Mouse (Mus musculus): ENCODE measurements around the gene Zfp426.
A peak's percentile ranks its signal among the peaks of the same experiment; 100 is the strongest.

The Zfp426 gene

GRCm38 (mm10) chr9:20492527-20493233 is at the start of gene Zfp426:
Zfp426 (minus strand) TSS chr9:20492746.
- peak; percentile 82 for DNase-seq

- no peak for DNase-seq
Observed at GRCm38 (mm10) chr9:20536598-20536997, 44.1 kb upstream of the Zfp426 start.

GRCm38 (mm10) chr9:20534326-20534926 is 41.9 kb upstream of the Zfp426 start:
- no peak for DNase-seq

DNA sequence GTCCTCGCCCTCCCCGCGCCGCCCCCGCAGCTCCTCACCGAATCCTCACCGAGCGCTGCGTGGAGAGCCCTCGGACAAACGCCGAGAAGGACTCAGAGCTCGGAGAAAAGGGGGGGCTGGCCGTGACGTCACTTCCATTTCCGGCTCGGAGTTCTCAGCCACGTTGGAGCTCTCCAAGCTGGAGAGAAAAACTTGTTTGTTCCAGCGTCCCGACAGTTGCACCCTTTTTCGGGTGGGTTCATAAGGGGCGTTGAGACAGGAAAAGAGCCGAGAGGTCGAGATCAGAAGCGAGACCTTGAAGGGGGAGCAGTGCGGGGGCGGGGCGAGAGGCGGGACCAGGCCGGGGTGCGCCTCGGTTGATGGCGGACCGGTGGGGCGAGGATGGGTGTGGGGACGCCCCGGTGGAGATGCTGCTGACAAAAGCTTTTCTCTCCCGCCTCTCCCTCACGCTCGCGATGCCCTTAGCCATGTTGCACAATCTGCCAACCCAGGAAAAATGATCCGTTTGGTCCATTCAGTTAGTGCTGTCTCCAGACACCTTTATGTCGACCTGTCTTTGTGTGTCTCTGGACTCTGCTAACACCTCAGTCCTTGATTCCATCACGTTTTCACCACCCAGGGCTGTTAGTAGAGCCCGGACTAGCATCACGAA is 28.9 kb upstream of the Zfp426 start, which contains the start of gene Zfp266:
Gene Zfp266, minus strand, starts transcription at position 112 of the 652 bp plus-strand sequence.
- peak; percentile 94 for DNase-seq

GRCm38 (mm10) chr9:20520531-20521210 is 28.1 kb upstream of the Zfp426 start:
- no peak for DNase-seq

DNA sequence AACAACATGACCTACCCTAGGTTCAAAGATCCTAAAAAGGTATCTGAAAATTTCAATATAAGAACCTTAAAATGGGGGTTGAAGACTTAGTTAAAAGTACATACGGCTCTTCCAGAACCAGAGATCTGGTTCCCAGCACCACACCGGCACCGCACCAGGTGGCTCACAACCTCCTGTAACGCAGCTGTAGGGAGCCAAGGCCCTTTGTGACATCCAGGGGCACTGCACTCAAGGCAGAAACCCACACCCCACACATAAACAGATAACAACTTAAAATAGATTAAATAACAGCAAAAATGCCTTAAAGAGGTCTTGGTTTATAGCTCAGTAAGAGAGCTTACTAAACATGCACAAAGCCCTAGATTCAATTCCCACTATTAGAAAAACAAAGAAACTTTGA is 27.4 kb upstream of the Zfp426 start:
- no peak for DNase-seq

DNA sequence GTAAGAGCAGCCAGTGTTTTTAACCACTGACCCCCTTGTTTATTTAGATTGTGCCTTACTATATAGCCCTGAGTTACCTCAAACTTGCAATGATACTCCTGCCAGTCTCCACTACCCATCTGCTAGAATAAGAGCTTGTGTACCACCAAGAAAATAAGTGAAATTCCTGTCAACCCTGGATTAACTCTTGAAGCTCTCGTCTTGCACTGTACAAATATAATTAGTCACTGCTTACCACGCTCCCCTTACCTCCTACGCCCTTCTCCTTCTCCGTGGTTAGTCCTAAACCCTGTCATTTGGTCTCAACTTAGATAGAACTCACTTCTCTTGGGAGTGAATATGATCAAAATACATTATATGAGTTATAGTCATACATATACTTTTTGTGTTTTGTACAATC is 26.2 kb upstream of the Zfp426 start:
- no peak for DNase-seq

GRCm38 (mm10) chr9:20517727-20518126 is 25.2 kb upstream of the Zfp426 start:
- DNase-seq = no peak

DNA sequence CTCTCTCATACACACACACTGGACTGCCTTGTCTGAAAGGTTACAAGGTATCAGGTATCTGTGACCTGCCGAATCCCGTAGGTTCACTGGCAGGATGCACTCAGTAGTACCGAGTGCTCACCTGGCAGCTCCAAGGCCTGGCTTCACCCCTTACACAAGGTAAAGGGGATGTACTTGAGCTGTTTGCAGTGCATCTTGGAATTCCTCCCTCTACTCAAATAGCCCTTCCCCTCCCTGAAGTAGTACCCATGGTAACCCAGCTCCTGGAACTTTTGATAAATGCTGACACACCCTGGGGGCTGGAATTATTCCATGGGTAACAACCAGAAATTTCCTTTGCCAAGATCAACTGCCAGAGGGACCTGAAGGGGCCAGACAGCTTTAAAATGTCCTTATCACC is 21.5 kb upstream of the Zfp426 start:
- DNase-seq = no peak

- no peak for DNase-seq
Observed at GRCm38 (mm10) chr9:20512714-20513113, 20.2 kb upstream of the Zfp426 start.

GRCm38 (mm10) chr9:20511645-20512044 is 19.1 kb upstream of the Zfp426 start:
- DNase-seq = no peak

DNA sequence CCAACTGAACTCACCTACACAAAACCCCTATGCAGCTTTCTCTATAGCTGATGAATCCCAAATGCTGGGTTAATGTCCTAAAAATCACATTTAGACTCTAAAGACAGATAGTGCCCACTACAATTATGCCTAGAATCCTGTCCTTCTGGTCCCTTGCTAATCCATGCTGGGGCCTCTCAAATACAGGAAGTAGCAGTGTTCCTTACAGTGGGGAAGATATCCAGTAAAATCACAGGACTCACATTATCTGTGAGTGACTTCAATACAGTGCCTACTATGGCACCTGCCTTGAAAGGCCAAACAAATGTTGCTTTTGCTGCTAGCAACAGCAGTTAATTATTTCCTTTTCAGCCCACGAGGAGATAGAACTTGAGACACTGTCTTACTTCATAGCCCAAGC is 17.8 kb upstream of the Zfp426 start:
- no peak for DNase-seq

- DNase-seq = no peak
Observed at GRCm38 (mm10) chr9:20509676-20510075, 17.1 kb upstream of the Zfp426 start.

DNA sequence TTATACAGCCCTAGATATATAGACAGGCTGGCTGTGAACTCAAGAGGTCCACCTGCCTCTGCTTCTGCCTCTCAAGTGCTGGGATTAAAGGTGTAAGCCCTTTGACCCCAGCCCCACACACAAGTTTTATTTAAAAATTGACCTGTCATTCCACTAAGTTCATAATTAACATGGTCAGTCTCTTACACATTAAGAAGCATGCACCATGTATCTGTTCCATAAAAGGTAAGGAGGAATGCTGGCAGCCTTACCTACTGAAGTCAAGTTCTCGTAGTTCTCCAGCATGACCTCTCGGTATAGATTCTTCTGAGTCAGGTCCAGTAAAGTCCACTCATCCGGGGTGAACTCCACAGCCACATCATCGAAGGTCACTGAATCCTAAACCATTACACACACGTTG is 12.3 kb upstream of the Zfp426 start:
- DNase-seq = no peak

GRCm38 (mm10) chr9:20493281-20493680 is 735 bp upstream of the Zfp426 start:
- peak; percentile 26 for DNase-seq

DNA sequence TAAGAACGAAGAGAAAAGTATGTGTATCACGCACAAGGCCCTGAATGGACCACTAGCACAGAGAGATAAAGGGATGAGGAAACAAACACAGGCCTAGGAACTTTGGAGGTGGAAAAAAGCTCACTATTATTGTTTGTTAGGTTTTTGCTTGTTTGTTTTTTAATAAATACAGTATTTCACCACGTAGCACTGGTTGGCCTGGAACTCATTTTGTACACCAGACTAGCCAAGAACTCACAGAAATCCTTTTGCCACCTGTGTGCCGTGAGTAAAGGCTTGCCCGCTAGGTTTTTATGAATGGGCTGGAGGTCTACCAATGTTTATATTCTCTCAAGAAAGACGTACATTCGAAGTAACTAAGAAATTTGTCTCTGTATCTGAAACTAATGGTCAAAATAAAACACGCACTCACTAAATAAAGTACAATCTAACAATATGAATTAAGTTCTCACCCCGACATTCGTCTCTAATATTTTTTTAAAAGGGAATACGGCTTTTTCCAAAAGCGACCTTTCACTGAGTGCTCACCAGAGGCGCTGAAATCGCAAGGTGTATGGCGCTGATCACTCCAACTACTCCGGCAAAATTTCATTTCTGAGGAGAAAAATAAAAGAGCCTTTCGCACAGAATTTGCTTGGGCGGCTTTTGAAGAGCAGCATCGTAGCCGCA is 554 bp downstream of the Zfp426 start:
- DNase-seq = no peak

GRCm38 (mm10) chr9:20489536-20489935 is 3.0 kb downstream of the Zfp426 start:
- no peak for DNase-seq

- no peak for DNase-seq
Observed at GRCm38 (mm10) chr9:20479396-20479795, 13.2 kb downstream of the Zfp426 start.

DNA sequence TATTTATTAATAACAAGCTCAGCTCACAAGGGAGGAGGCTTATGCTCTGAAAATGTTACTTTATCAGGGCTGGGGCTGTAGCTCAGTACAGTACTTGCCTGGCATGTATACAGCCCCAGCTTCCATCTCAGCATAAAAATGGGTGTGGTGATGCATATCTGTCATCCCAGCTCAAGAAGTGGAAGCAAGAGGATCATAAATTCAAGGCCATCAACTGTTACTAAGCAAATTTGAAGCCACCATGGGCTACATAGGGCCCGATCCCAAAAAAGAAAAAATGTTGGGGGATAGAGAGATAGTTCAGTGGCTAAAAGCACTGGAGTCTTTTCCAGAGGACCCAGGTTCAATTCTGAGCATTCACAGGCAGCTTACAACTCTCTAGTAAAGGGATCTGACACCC is 15.9 kb downstream of the Zfp426 start:
- no peak for DNase-seq

DNA sequence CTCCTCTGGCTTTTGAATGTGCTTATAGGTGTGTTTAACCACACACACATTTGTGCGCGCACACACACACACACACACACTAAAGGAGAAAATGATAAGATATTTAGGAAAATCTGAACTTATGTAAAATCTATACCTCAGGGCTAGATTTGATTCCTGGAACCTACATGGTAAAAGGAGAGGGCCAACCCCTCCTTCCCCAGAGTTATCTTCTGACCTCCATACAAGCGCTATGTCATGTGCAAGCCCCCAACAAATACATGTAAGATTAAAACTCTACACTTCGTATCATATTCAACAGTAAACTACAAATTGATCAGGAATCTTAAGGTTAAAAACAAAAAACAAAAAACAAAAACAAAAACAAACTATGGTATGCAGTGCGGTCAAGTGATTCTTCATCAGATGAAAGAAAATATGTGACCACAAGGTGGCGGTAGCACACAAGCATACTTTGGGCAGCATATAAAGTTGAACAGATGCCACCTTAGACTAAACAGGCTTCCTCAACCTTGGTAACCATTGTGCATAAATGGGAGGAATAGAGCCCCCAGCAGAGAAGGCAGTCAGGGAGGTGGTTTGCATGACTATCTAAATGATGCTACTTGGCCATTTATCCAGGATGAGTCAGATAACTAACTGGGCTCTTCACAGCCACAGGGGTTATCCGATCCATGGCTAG is 25.6 kb downstream of the Zfp426 start:
- peak; percentile 66 for DNase-seq

GRCm38 (mm10) chr9:20459377-20460317 is 32.9 kb downstream of the Zfp426 start, which contains the start of gene Zfp26:
Zfp26 (minus strand) TSS chr9:20460162.
- DNase-seq = peak; percentile 68

Data from cerebellum, adult 8-10 months (tissue).